Comparison of ENCODE assay signal across 16 mouse cellular contexts in the genomic region with DNA sequence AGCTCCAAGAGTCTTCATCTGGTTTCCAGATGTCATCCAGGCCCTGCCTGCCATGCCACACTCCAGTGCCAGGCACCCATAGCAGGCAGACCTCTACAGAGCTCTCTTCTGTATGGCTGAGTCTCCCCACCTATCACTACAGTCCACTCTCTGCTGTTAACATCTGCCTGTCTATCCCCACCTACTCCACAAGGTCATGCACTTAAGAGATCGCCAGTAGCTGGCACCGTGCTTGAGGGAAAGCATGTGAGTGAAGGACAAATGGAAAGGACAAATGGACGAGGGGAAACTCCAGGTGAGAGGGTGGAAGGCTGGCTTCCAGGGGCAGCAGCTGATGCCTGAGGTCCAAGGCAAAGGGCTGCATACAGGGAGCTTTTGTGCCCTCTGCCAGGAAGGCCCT.
"Had no signal": no experiment of that assay in that cellular context is flagged by ENCODE, and none has a peak within 500 bp of the region (broad histone marks: within the 10 kb centered on the region; RNA-seq: fewer than 3 reads in every experiment).

No protein-coding gene starts in this region.

- ATAC-seq: liver, postnatal 0 days; midbrain, embryonic 15.5 days had no signal

- H3K9me3 ChIP-seq: liver, embryonic 13.5 days; lung, embryonic 15.5 days; midbrain, embryonic 15.5 days; neural tube, embryonic 12.5 days had no signal

- H3K27ac ChIP-seq: limb, embryonic 12.5 days; liver, embryonic 13.5 days; lung, embryonic 15.5 days; macrophage; midbrain, embryonic 15.5 days; neural tube, embryonic 12.5 days; stomach, postnatal 0 days had no signal

- DNase-seq: layer of hippocampus, adult 9-11 months; layer of hippocampus, postnatal 36 days; liver; liver, embryonic 13.5 days; liver, postnatal 0 days; lung, postnatal 14 days; thymus, adult 2 months; thymus, postnatal 25 days had no signal

- H3K36me3 ChIP-seq: lung, embryonic 15.5 days; neural tube, embryonic 12.5 days had no signal

- H3K9ac ChIP-seq: limb, embryonic 12.5 days; liver, embryonic 13.5 days; liver, postnatal 0 days; lung, embryonic 15.5 days; midbrain, embryonic 15.5 days; neural tube, embryonic 12.5 days had no signal

- H3K4me1 ChIP-seq: liver, embryonic 13.5 days; megakaryocyte, embryonic 14.5 days; midbrain, embryonic 15.5 days; neural tube, embryonic 12.5 days had no signal

- H3K4me2 ChIP-seq: limb, embryonic 12.5 days; liver, embryonic 13.5 days; lung, embryonic 15.5 days; midbrain, embryonic 11.5 days; midbrain, embryonic 15.5 days; neural tube, embryonic 12.5 days had no signal

- H3K4me3 ChIP-seq: limb, embryonic 12.5 days; liver, embryonic 13.5 days; lung, embryonic 15.5 days; megakaryocyte, embryonic 14.5 days; midbrain, embryonic 15.5 days; neural tube, embryonic 12.5 days had no signal

- H3K27me3 ChIP-seq: limb, embryonic 12.5 days; liver, embryonic 13.5 days; lung, embryonic 15.5 days; midbrain, embryonic 15.5 days; neural tube, embryonic 12.5 days had no signal
